Mouse (Mus musculus) brain, embryonic 14.5 days (tissue): ENCODE results near the gene Syf2. TPM values are rescaled to one million over a fixed set of nuclear protein-coding genes. Genes with fewer than 3 reads are reported as not detected.

ENCODE experiments used
- DNase-seq: peaks from one replicate; pipeline ENCODE4 v3.0.0-alpha.2; 2011; ENCODE audit warnings: low read depth
- CTCF ChIP-seq: fragments of 200-500 bp; IDR thresholded peaks from 2 replicates; pipeline ENCODE4 v1.5.1; 2012; ENCODE audit warnings: inconsistent platforms, mild to moderate bottlenecking, moderate library complexity, borderline replicate concordance; ENCODE audit not compliant: insufficient read depth, insufficient read length; ENCODE audit errors: extremely low read depth
- POLR2A ChIP-seq: fragments of 200-500 bp; IDR thresholded peaks from 2 replicates; pipeline ENCODE4 v1.6.1; 2012; ENCODE audit warnings: mild to moderate bottlenecking, inconsistent platforms, borderline replicate concordance; ENCODE audit not compliant: poor library complexity, insufficient read depth, insufficient read length, severe bottlenecking; ENCODE audit errors: extremely low read depth
- polyA plus RNA-seq: library from polyadenylated mRNA; depleted of rRNA; stranded (reverse); fragments of >200 nt; gene quantifications from 2 replicates; pipeline ENCODE4 v1.2.3, GENCODE M21; 2012

Gene Syf2
- polyA plus RNA-seq, 1 experiment = 50.4 TPM

GRCm38 (mm10) chr4:134914864-134915209, 15.9 kb upstream of the Syf2 start, which contains the start of gene Tmem50a:
TSS of gene Tmem50a (minus strand) at chr4:134915024.
- TF ChIP-seq CTCF (no peak), POLR2A (peak; percentile 33; the same call in 1 of the 2 replicates)

DNA sequence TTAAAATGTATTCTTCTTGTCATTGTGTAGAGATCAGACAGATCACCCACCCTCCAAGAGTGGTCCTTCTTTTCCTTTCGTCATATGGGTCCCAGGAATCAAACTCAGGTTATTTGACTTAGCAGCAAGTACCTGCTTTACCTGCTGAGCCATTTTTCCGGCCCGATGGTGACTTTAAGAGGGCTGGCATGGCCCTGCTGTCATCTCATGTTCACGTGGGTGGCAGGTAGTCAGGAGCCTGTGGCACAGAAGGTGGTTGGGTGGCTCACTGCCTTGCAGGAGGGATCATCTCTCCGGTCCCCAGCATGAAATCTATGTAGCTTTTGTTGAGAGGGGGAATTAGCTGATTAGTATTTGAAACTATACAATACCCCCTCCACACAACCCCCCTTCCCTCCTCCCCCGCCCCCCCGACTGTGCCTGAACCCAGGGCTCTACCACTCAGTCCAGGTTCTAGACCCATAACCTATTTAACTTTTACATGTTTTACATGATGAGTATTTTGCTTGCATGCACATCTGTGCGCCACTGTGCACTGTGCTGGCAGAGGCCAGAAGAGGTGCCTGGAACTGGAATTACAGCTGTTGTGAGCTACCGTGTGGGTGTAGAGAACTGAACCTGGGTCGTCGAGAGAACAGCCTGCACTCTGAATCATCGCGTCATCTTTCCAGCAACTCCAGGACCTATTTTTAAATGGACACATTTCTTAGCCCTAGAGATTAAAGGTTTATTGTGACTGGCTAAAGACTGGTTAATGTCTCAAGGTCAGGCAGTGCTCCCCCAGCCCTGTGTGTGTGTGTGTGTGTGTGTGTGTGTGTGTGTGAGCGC, 15.3 kb upstream of the Syf2 start:
- DNase-seq = no peak
- TF ChIP-seq CTCF (no peak), POLR2A (no peak)

More at GRCm38 (mm10) chr4:134914864-134915209, 15.9 kb upstream of the Syf2 start, which contains the start of gene Tmem50a:
- DNase-seq = peak; percentile 97

GRCm38 (mm10) chr4:134917194-134917593, 13.5 kb upstream of the Syf2 start:
- DNase-seq = no peak
- TF ChIP-seq CTCF (no peak), POLR2A (no peak)

- TF ChIP-seq CTCF = no peak
- TF ChIP-seq POLR2A = no peak
- peak; percentile 26 for DNase-seq
These were observed 12.3 kb upstream of the Syf2 start for GRCm38 (mm10) chr4:134918381-134918780.

DNA sequence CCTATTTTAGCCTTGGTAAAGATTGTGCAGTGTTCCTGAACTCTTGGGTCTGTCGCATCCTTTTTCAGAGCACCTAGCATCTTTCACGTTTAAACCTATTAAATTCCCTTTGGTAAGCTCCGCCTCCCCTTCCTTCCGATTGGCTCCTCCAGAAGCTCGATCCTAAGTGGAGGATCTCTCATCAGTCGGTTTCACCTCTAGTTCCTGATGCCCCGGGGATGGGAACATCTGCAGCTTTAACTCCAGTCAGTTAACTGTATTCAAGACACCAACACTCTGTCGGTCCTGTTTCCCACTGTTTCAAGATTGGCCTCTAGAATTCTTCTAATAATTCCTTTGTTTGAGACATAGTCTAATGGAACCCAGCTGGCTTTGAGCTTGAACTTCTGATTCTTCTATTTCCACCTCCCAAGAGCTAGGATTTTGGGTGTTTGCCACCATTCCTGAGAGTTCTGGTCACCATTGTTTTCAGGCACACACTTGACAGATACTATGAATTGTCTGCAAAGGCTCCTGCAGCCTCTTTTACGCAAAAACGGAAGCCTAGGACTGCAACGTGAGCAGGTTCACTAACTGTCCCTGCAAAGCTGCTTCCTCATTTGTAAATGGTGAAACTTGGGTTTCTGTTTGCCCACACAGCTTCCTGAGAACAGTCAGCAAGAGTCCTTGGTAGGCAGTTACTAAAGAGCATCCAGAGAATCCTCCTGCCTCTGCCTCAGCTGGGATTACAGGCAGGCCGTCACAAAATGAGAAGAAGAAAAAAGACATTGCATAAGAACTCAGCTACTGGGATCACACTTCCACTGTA, 10.8 kb upstream of the Syf2 start:
- TF ChIP-seq CTCF = no peak
- no peak for TF ChIP-seq POLR2A
- peak; percentile 24 for DNase-seq

DNA sequence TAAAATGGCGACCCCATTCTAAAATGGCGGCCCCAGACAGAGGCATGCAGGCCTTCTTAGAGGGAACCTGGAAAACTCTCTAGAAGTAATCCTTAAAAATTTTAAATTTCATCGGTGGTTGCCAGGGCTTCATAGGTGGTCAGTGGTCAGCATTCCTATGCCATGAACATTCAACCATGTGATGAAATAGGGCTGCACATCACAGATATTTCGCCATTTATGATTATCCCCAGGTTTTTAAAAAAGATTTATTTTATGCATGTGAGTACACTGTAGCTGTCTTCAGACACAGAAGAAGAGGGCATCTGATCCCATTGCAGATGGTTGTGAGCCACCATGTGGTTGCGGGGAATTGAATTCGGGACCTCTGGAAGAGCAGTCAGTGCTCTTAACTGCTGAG, 10.1 kb upstream of the Syf2 start:
- TF ChIP-seq POLR2A (no peak), CTCF (no peak)
- DNase-seq = no peak

GRCm38 (mm10) chr4:134921703-134922102, 9.0 kb upstream of the Syf2 start:
- TF ChIP-seq CTCF (no peak), POLR2A (no peak)
- no peak for DNase-seq

GRCm38 (mm10) chr4:134922111-134922924, 8.4 kb upstream of the Syf2 start:
- DNase-seq = no peak
- TF ChIP-seq POLR2A (no peak), CTCF (no peak)

DNA sequence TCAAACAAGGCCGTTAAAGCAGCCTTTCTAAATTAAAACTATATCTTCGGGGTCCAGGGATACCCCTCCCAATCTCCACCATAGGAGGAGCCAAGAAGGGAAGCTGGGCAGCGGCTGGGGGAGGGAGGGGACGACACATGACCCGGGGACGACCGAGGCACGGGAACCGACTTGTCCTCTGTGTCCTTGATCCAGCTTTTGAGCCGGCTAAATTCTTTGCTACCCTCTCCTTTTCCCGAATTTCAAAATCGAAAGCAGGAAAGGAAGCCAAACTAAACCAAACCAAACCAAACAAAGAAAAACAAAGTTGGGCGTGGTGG, 7.8 kb upstream of the Syf2 start:
- DNase-seq = peak; percentile 77
- peak; percentile 42; the same call in 1 of the 2 replicates for TF ChIP-seq POLR2A
- TF ChIP-seq CTCF = no peak

DNA sequence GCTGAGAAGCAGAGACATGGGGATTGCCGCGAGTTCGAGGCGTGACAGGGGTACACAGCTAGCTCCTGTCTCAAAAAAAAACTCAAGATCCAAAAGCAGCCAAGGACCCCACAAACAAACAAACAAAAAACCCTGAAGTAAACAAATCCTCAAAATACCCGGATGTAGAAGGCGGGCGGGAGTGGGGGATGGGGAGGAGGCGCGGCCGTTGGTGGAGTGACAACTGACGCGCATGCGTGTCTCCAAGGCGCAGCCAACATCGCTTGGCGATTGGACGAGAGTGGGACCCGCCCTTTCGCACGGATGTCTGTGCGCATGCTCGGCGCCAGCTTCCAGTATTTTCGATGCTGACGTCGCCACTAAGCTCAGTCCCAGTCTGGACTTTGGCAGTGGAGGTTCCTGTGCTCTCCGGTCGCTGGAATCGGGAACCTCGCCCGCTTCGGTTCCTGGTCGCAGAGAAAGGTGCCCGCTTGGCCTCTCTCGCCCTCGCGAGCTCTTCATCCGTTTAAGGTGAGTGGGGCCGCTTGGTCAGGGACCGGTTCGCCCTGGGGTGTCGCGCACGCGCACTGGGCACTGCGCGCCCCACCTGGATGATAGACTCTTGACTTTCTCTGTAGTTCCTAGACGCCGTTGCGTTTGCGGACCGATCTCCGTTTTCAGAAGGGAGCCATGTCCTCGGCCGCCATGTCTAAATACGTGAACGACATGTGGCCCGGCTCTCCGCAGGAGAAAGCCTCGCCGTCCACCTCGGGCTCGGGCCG, 7.3 kb upstream of the Syf2 start, which contains the start of gene Rsrp1:
Gene Rsrp1 (plus strand): TSS at position 335 of the 761 bp plus-strand sequence.
- TF ChIP-seq CTCF (no peak), POLR2A (peak; percentile 99; the same call in 1 of the 2 replicates)
- DNase-seq = peak; percentile 100
